Mouse (Mus musculus): ENCODE measurements at regions not wholly inside any gene's neighbourhood (a gene's known extent, or its start where the extent isn't known, plus 50 kb on each side); places are given as distances from the start of the nearest gene placed in this dataset.

DNA sequence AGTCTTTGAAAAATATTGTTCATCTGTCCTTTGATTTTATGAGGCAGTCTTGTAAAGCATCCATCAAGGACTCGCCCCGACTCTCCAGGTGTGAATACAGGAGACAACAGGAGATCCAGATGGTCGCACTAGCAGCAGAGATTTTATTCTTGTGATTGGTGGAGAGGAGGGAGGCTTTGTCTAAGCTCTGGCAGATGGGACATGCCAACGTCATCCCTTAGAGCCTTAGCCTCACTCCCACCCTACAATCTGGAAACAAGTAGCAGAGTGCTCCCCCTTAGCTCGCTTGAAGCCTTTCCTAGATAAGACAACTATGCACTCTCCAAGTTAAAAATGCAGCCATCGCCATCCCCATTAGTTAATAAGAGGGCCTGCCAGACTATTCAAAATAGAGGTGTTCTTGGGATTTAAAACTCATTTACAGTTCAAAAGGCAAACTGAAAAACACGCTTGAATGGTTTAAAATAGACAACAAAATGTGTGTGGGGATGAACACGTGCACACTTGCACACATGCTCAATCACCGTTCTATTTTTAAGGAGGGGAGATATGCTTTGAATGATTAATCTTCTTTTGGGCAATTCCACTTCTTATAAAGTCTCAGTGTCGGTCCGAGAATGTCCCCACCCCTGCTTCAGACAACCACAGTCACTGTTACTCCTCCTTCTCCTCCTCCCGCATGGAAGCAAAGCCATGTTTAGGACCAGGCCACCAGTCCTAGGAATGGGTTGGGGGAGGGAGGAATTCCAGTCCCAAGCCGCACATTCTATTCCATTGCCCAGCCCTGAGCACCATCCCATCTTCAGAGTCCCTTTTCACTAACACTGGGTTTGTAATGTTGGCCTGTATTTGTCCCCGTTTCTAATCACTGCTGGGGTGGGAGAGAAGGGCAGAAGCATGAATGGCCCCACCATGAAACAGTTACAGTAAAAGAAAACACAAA, 61.5 kb upstream of the Egln3 start:
- DNase-seq = no peak

DNA sequence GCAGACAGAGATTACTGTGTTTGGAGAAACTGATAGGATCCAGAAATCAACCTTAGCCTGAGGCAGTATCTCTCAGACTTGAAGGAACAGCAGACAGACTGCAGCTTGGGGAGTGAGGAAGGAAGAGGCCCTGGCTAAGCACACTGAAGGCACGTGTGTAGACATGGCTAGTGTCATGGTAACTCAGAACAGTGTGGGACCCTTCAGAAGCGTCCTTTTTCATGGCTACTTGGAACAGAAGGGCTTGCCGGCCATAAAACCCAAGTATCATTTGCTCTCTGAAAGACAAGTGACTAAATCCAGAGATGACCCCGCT, 60.7 kb upstream of the Egln3 start:
- DNase-seq = no peak

DNA sequence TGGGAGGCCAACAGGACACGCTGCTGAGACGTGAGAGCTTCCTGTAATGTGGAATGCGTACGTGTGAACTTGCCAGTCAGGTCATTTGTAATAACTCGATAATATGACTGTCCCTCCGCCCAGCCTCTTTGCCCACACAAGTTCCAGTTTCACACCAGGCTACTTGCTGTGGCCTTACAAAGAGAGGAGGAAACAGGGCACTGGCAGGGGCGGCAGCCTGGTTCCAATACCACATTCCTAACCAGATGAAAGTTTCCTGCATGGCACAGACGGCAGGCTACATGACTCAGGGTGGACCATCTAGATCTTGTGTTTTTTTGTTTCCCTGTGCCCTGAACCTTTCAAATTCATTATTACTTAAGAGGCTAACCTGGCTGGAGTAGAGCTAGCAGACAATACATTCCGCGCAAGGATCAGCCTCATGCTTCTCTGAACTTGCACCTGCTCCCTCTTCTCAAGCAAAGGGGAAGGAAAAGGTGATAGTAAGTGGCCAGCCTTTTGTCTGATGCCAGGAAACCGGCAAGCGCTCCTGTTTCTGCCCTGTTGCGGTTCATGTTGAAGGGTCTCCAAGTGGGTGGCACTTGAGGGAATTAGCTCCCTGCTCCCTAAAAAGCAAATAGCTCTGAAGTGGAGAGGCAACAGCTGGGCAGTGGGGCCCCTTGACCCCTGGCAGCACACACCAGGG, 60.2 kb upstream of the Egln3 start:
- no peak for DNase-seq

DNA sequence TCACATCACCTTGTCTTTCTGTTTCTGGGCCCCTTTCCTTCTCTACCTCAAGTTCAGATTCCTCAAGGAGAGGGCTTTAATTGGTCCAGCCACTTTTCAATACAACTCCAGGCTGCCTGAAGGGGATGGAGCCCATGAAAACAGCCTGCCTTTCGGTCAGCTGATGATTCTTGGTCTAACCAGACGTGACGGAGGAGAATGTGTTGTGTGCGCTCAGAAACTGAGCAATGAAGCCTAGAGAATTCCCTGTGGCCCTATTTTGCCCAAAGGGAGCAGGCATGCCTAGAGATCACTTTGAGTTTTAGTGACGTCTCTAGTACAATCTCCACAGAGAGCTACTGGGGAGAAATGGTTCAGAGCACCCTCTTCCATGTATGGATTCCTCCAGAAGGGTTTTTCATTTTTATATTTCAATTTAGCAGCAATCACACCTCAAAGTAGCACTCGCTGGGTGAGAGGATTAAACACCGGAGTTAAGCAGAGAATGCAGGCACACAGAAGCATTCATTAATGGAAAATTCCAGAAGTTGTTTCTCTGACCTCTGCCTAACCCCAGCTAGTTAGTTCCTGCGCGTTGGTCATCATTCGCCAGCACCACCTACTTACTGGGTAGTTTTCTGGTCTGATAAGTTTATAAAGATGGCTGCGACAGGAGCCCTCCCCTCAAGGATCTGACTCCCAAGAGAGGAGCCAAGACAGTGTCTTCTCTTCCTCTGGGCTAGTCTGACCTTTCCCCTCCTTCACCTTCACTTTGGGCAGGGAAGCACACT, 58.8 kb upstream of the Egln3 start:
- DNase-seq = no peak

DNA sequence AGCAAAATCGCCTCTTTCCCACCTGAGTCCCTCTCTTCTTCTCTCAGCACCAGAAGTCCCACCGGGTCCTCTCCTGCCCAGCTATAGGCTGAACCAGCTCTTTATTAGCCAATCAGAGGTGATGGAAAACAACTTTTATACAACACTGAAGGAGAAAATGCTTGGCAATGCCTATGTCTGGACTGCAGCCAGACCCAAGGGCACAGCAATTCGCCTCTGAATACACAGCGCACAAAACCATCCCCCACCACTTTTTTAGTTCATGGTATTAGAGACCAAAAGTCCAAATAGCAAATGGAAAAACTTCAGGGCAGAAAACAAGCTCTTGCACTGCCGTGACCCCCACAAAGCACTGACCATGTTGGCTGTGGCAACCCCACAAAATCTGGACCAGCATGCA, 57.8 kb upstream of the Egln3 start:
- no peak for DNase-seq

DNA sequence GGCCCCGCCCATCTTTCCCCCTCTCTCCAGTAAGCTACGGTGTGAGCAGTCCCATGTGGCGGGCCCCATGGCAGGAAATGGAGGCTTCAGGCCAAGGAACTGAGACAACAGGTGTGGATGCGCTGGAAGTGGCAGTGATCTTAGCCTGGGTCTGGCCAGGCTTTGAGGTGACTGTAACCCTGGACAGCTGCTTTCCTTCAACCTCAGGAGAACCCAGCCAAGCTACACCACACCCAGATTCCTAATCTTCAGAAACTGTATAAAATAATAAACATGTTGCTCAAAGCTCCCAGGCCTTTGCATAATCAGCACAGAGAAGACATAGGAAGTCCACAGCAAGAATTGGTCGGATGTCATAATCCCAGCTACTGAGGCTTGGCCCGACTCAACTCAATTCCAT, 56.8 kb upstream of the Egln3 start:
- no peak for DNase-seq

DNA sequence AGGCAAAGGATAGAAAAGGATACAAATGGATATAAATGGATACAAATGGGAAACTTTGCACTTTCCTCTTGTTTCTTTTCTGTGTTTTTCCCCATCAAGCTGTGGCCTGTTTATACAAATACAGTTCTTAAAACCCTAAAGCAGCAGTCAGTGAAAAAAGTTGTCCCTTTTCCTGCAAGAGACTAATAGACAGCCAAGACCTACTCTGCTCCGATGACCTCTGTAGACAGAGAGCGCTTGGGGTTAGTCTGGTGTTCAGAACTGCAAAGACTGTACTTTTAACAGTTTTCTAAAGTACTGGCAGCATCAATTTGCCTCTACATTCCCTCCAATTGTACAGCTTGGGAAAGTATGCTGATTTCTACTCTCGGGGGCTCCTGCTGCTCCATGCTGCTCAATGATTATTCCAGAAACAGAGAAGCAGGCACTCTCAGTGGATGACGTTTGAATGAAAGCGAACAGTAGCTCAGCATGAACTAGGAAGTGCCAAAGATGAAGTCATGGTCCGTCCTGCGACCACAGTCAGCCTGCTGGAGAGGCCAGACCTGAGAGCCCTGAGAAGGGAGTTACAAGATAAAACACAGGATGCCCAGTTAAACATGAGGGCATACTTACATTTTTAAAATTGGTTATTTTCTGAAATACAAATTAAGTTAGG, 54.2 kb upstream of the Egln3 start:
- no peak for DNase-seq

DNA sequence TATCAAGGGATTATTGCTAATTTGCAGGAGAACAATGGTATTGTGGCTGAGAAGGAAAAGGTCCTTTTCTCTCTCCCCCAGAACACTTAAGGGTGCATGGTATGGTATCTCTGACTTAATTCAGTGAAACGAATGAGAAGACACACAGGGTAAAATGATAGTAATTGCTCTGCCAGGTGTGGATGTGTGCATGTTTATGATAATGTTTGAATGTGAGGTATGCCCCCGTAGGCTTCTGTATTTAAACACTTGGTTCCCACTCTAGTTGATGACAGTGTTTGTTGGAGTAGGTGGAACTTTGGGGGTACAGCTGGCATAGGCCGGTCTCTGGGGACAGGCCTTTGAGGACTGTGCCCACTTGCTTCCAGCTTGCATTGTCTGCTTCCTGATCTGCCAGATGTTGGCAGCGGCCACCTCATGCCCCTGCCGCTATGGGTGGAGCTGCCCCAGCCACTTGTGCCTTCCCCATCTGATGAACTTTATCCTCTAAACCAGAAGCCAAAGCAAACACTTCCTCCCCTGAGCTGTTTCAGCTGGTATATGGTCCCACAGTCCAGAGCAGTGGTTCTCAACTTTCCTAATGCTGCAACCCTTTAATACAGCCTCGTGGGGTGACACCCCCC, 53.0 kb upstream of the Egln3 start:
- DNase-seq = no peak
